Mouse (Mus musculus) heart, postnatal 0 days (tissue): Measurements from ENCODE around the gene Zfp429. TPM values are rescaled to one million over a fixed set of nuclear protein-coding genes. Genes with fewer than 3 reads are reported as not detected.
"Not testable (repeated sequence)": the region's sequence is repeated elsewhere in the genome, so short reads cannot be mapped to it uniquely, and the experiment has no call there.

Experiments
- ATAC-seq: fragments of 200-750 bp; cut with Nextera tagmentation; 2 replicates; pipeline ENCODE4 v1.8.0; 2017; ENCODE audit warnings: low read depth, moderate number of reproducible peaks, moderate library complexity; ENCODE audit not compliant: insufficient read depth
- DNase-seq: peaks from one replicate; pipeline ENCODE4 v3.0.0-alpha.2; 2016; ENCODE audit warnings: low spot score
- H3K27ac ChIP-seq: fragments of 300-500 bp; sonication (generic); 2 replicates; pipeline ENCODE4 v1.5.1; 2014; ENCODE audit warnings: low read depth, mild to moderate bottlenecking
- H3K27me3 ChIP-seq: fragments of 300-500 bp; sonication (generic); 2 replicates; pipeline ENCODE4 v1.6.1; 2014; ENCODE audit warnings: low read length, mixed read lengths; ENCODE audit not compliant: control insufficient read depth, insufficient read depth
- H3K36me3 ChIP-seq: fragments of 300-500 bp; sonication (generic); replicated peaks from 2 replicates; pipeline ENCODE4 v1.6.1; 2014; ENCODE audit warnings: low read length, mixed read lengths; ENCODE audit not compliant: control insufficient read depth, insufficient read depth
- H3K4me1 ChIP-seq: fragments of 300-500 bp; sonication (generic); 2 replicates; pipeline ENCODE4 v1.6.1; 2014; ENCODE audit warnings: antibody characterized with exemption; ENCODE audit not compliant: control insufficient read depth, insufficient read depth
- H3K4me2 ChIP-seq: fragments of 300-500 bp; sonication (generic); 2 replicates; pipeline ENCODE4 v1.6.1; 2014; ENCODE audit warnings: low read depth, mild to moderate bottlenecking, low read length, moderate library complexity
- H3K4me3 ChIP-seq: fragments of 300-500 bp; sonication (generic); 2 replicates; pipeline ENCODE4 v1.5.1; 2014; ENCODE audit warnings: low read depth, low read length
- H3K9ac ChIP-seq: fragments of 300-500 bp; sonication (generic); replicated peaks from 2 replicates; pipeline ENCODE4 v1.6.1; 2014; ENCODE audit warnings: low read depth, low read length, mixed read lengths
- H3K9me3 ChIP-seq: fragments of 300-500 bp; sonication (generic); replicated peaks from 2 replicates; pipeline ENCODE4 v1.6.1; 2016; ENCODE audit warnings: low read length; ENCODE audit not compliant: control insufficient read depth
- CTCF ChIP-seq: IDR thresholded peaks from 2 replicates; pipeline ENCODE4 v1.5.1; 2016; ENCODE audit warnings: antibody characterized with exemption, control low read depth, low read depth
- EP300 ChIP-seq: IDR thresholded peaks from 2 replicates; pipeline ENCODE4 v1.6.1; 2016; ENCODE audit warnings: antibody characterized with exemption, low read depth
- WGBS: fragments of 180-500 bp; shearing (Covaris S2); extraction: QIAGEN DNeasy Blood & Tissue Kit; methylation state at CpG from one replicate; pipeline ENCODE4 v1.1.7; 2014; 5-methylcytosine and 5-hydroxymethylcytosine counted together
- polyA plus RNA-seq: library from polyadenylated mRNA; unstranded; fragments of >200 nt; fragmentation: Nextera tagmentation; extraction: Ambion mirVana; gene quantifications from 2 replicates; pipeline ENCODE4 v1.2.1, GENCODE M21; 2015
- total RNA-seq: library from RNA; depleted of rRNA; stranded (reverse); fragments of >200 nt; gene quantifications from 2 replicates; pipeline ENCODE4 v1.2.3, GENCODE M21; 2014; ENCODE audit warnings: low replicate concordance; rRNA removed

Gene Zfp429
- total RNA-seq, result 0.66 and 14.2 TPM in 2 replicates
- 3.0 and 3.4 TPM in 2 replicates for polyA plus RNA-seq

DNA sequence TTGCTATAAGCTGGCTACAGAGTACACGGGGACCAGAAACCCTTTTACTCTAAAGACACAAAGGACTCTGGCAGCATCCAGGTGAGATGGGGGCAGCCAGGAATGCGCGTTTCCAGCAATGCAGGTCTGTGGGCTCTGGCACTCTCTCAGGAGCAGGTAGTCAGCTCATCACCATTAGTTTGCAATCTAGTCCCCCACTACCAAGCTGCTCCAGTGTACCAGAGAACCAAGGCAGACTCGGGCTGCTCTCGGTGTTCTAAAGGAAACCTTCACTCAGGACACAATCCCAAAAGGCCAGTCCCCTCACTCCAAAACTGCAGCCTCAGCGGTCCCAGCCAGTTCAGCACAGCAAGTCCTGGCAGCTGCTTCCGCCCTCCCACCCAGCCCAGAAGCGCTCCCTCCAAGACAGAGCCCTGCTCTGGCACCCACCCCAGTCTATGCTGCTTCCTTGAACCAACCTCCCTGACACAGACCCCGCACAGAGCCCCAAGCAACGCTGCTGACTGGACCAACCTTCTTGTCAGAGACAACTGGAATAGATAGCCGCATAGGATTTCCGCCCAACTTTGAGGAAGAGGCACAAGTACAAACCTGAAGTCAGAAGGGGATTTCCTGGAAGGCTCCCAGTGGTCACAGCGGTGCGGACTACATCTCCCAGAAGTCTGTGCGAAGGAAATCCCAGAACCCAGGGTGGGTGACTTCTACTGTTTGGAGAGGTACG, at the start of gene Zfp429:
Gene Zfp429 (minus strand): TSS at position 637 of the 721 bp plus-strand sequence.
- peak within 1 kb of the TSS; percentile 65 for H3K4me2 ChIP-seq
- not testable (repeated sequence) for H3K9me3 ChIP-seq, H3K36me3 ChIP-seq, H3K27me3 ChIP-seq, H3K4me1 ChIP-seq
- peak within 1 kb of the TSS; percentile 59 for H3K27ac ChIP-seq
- H3K4me3 ChIP-seq, result peak within 1 kb of the TSS; percentile 79
- ATAC-seq (peak; percentile 89), DNase-seq (peak; percentile 69)
- 4% methylated on average over 14 of the region's 16 CpGs for WGBS
- peak within 1 kb of the TSS; percentile 50; the same call in 1 of the 2 replicates for H3K9ac ChIP-seq

GRCm38 (mm10) chr13:67437095-67437494, 37.5 kb upstream of the Zfp429 start:
- DNase-seq, H3K9me3 ChIP-seq, H3K9ac ChIP-seq, ATAC-seq, H3K4me2 ChIP-seq, H3K27ac ChIP-seq, H3K4me3 ChIP-seq, H3K36me3 ChIP-seq, H3K27me3 ChIP-seq, H3K4me1 ChIP-seq: not testable (repeated sequence)
- WGBS, result 60% methylated on average over 1 of the region's 3 CpGs

DNA sequence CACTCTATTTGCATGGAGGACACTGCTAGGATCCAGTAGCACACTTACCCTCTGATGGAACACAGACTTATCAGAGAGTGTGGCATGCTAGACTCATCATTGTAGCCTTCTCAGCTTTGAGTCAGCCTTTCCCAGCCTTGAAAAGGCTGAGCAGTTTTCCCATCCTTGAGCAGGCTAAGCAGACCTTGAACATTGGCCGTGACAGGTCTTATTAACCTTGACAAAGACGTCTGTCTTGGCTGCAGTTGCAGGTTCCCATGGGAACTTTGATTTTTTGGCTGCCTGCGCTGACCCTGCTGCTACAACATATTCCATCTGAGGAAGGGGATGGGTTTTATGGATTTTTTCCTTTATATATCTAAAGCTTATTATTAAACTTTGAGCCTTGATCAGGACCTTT, 28.5 kb upstream of the Zfp429 start:
- H3K27ac ChIP-seq, result no peak overlapping the region
- no peaks in the 10 kb centered on the region for H3K36me3 ChIP-seq
- H3K27me3 ChIP-seq, result no peaks in the 10 kb centered on the region
- DNase-seq (no peak), ATAC-seq (no peak)
- H3K9me3 ChIP-seq, result no peaks in the 10 kb centered on the region
- no peak overlapping the region for H3K4me2 ChIP-seq
- H3K4me3 ChIP-seq, result no peak overlapping the region
- no peaks in the 10 kb centered on the region for H3K4me1 ChIP-seq
- H3K9ac ChIP-seq, result no peak overlapping the region
- TF ChIP-seq CTCF, result no peak
- no peak for TF ChIP-seq EP300
- WGBS, result 70% methylated on average over 3 of the region's 3 CpGs

DNA sequence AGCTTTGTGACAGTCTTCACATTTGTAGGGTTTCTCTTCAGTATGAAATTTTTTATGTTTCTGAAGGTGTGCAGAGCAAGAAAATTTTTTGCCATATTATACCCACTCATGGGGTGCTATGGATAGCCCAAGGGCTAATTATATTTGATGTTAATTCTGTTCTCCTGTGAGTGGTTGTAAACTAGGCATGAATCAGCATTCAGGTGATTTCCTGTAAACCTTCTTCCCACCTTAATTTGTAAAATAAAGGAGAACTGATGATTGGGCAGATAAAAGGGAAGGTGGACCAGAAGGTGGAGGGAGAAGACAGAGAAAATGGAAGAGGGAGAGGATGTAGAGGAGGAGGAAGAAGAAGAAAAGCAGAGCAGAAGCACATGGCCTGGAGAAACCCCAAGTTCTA, 26.1 kb upstream of the Zfp429 start:
- H3K27me3 ChIP-seq, H3K4me3 ChIP-seq, H3K9ac ChIP-seq, H3K36me3 ChIP-seq, H3K27ac ChIP-seq, H3K4me1 ChIP-seq, H3K9me3 ChIP-seq, DNase-seq, ATAC-seq, H3K4me2 ChIP-seq: not testable (repeated sequence)

GRCm38 (mm10) chr13:67422532-67422931, 22.9 kb upstream of the Zfp429 start:
- H3K4me2 ChIP-seq, H3K36me3 ChIP-seq, ATAC-seq, H3K4me3 ChIP-seq, H3K9ac ChIP-seq, DNase-seq, H3K4me1 ChIP-seq, H3K27me3 ChIP-seq, H3K27ac ChIP-seq, H3K9me3 ChIP-seq: not testable (repeated sequence)
- WGBS, result 70% methylated on average over 2 of the region's 2 CpGs

DNA sequence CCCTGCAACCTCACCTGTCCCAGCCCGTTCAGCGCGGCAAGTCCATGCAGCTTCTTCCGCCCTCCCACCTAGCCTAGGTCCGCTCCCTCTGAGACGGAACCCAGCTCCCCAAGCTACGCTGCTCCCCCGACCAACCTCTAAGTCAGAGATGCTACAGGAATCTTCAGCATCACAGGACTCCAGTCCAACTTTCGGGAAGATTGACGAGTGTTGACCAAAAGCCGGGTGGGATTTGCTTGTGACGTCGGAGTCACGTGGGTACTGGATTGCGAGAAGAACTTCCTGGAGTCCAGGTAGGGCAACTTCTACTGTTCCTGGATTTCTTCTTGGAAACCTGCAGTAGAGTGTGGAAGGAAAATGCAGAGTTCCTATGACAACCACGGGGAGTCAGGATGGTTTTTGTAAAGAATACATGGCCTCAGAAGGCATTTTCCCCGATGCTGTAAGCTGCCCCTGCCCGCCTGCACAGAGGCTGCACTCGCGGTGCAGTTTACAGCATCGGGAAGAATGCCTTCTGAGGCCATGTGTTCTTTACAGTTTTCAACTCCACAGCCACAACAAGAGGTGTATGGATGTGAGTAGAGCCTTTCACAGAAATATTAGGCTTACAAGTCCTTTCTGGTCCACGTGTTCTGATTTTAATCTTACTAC, 21.7 kb upstream of the Zfp429 start, which contains the start of gene Zfp459:
Gene Zfp459 (minus strand): TSS at position 212 of the 651 bp plus-strand sequence.
- 2% methylated on average over 22 of the region's 22 CpGs for WGBS
- Histone ChIP-seq H3K4me2 (peak within 1 kb of the TSS; percentile 96), H3K36me3 (no peaks in the 10 kb centered on the region), H3K27me3 (no peaks in the 10 kb centered on the region), H3K9me3 (no peaks in the 10 kb centered on the region), H3K27ac (no peak within 1 kb of the TSS), H3K4me3 (peak within 1 kb of the TSS; percentile 67), H3K4me1 (peaks cover 6% of the 10 kb centered on the region; the same call in 1 of the 2 replicates), H3K9ac (peak within 1 kb of the TSS; percentile 11; the same call in 1 of the 2 replicates)
- TF ChIP-seq EP300 (no peak), CTCF (no peak)
- DNase-seq (no peak), ATAC-seq (peak; percentile 33; the same call in 1 of the 2 replicates)
